Mouse (Mus musculus): ENCODE measurements at regions not wholly inside any gene's neighbourhood (a gene's known extent, or its start where the extent isn't known, plus 50 kb on each side); places are given as distances from the start of the nearest gene placed in this dataset.

GRCm38 (mm10) chr17:83125057-83125456 lies 90.0 kb upstream of the Pkdcc start:
- no peak for DNase-seq (ENCODE audit: extremely low spot score in 1 of 2, low spot score in 1 of 2)

- no peak for DNase-seq (ENCODE audit: extremely low spot score in 1 of 2, low spot score in 1 of 2)
Observed at GRCm38 (mm10) chr17:83127842-83128241, 87.2 kb upstream of the Pkdcc start.

DNA sequence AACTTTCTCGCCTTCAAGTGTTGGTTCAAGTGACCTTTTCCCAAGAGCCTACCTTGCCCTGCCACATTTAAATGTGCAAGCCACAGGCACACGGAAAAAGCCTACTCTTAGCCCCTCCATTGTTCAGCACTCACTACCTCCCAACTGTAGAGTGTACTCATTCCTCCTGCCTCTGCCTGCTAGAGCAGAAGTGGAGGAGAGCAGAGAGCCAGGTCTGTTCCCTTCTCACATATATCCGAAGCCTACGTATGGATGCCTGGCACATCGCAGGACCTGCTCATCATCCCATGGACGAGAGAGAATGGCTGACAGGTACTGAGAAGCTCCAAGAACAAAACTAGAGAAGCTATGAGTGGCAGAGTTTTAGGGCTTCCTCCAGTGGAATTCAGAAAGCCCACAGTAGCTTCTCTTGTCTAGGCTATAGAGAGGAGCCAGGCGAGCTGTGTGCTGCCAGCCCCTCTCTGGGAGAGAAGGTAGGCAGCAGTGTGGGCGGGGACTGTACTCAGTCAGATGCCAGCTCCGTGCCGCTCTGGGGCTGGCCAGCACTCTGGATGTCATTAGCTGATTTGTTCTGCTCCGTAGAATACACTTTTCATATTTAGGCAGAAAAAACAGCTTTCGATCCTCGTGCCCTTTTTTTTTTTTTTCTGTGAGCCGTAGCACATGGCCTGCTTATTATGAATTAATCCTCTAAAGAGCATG lies 86.1 kb upstream of the Pkdcc start:
- peak; percentile 42 to 48 for DNase-seq (ENCODE audit: extremely low spot score in 1 of 2, low spot score in 1 of 2)

- DNase-seq (ENCODE audit: extremely low spot score in 1 of 2, low spot score in 1 of 2): no peak
Observed at GRCm38 (mm10) chr17:83129658-83130057, 85.4 kb upstream of the Pkdcc start.

DNA sequence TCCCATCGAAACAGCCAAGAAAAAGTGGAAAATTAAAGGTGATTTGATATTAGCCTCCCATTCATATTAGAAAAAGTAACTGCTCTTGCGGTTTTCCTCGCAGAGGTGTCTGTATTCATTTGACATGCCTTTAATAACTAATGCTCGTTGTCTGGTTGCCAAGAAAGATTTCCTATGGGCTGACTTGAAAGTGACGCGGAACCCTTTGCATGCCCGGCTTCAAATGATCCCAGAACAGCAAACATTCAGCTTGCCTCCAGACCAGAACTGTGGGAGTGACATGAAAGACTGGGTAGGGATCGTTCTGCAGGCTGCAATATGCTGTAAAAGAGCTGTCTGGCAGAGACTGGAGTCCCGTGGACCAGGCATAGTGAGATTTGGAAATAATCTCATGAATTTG lies 81.9 kb upstream of the Pkdcc start:
- no peak for DNase-seq (ENCODE audit: extremely low spot score in 1 of 2, low spot score in 1 of 2)

DNA sequence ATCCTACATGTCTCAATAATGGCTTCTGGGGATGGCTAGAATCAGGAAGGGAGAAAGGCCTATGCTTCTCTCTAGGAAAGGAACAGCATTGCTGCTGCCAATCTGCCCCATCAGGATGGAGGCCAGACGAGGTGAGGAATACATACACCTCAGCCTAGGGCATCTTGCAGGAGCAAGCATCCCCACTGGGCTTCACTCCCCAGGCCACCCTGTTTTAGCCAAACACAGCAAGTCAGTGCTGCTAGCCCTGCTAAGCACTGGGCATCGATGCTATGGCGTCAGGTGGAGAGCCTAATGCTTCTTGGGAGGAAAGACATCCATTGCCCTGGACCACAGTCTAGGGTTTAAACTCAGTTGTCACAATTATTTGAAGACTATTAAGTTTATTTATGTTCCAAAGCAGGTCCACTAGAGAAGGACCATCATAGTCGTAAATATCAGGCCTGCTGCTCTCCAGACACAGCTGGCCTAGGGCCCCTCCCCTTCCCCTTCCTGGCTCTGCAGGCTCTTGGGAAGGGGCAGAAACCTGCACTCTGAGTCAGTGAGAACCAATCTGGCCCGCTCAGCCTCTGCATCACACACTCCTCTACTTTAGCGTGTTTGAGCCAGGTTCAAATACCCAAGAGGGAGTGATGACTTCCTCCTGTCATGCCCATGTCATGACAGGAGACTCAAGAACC lies 79.5 kb upstream of the Pkdcc start:
- DNase-seq (ENCODE audit: extremely low spot score in 1 of 2, low spot score in 1 of 2): no peak

DNA sequence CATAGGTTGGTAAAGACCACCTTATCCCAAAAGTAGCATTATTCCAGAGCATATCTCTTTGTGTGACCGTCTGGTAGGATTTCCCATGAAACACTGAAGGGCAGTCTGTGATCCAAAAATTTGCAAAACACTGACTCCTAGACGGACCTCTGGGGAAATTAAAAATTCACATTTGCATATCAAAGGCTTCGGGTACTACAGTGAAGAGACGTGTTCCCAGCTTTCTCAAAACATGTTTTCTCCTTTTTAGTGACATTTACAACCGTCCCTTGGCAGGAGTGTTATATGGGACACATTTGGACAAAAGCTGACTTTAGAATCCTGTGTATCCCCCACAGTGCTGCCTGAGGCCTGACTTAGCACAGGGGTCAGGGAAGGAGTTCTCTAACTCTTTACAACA lies 78.8 kb upstream of the Pkdcc start:
- no peak for DNase-seq (ENCODE audit: extremely low spot score in 1 of 2, low spot score in 1 of 2)

GRCm38 (mm10) chr17:83137720-83138119 lies 77.4 kb upstream of the Pkdcc start:
- no peak for DNase-seq (ENCODE audit: extremely low spot score in 1 of 2, low spot score in 1 of 2)

DNA sequence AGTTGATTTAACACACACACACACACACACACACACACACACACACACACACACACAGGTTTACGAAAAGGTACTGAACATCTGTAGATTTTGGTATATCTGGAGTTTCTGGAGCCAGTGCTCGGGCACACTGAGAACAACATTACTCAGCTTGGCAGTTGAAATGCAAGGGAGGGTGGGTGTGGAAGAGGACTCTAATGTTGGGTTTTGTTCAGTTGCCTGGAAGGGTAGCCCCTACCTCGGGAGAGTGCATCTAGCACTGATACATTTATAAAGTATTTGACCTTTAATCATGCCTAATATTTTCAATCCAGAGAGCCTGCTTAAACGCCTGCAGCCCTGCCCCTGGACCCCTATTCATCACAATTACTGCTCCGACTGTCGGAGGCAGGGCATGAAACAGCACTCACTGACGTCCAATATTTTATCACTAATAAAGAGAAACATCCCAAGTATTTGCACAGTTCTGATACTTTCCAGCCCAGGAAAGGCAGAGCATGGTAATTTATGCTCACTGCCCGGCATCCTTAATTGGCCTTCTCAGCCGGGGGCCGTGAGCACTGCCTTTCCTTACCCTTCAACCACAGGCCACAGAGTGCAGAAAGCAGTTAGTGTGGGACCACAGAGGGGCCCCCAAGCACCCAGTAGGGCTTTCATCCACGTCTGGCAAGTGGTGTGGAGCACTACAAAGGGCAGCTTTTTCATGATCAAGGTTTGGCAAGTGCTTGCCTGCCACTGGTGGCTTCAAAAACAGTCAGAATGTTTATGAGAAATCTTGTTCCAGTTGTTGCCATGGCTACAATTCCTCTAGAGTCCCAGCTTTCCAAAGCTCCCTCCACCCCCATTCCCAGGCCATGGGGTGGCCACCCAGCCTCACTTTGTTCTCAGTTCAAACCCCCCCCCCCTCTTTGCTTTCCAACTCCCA lies 76.3 kb upstream of the Pkdcc start:
- DNase-seq (ENCODE audit: extremely low spot score in 1 of 2, low spot score in 1 of 2): no peak

- DNase-seq (ENCODE audit: extremely low spot score in 1 of 2, low spot score in 1 of 2): no peak
Observed at GRCm38 (mm10) chr17:83148371-83148929, 66.6 kb upstream of the Pkdcc start.

GRCm38 (mm10) chr17:83149336-83149735 lies 65.8 kb upstream of the Pkdcc start:
- no peak for DNase-seq (ENCODE audit: extremely low spot score in 1 of 2, low spot score in 1 of 2)

DNA sequence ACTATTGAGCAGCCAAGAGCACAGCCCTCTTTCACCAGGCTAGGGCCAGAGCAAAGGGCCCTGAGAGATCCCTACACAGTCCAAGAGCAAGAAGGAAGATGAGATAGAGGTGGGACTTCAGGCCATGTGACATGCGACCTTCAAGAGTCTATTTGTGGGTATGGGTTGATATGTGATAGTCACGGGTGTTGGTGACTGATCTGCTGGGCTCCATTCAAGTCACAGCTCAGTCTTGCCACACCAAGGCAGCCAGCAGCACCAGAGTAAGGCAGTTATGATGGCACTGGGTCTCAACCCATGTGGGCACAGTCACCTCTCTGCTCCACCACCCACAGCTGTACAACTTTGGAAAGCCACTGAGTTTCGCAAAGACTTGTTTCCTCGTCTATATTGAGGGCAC lies 60.0 kb upstream of the Pkdcc start:
- no peak for DNase-seq (ENCODE audit: extremely low spot score in 1 of 2, low spot score in 1 of 2)

DNA sequence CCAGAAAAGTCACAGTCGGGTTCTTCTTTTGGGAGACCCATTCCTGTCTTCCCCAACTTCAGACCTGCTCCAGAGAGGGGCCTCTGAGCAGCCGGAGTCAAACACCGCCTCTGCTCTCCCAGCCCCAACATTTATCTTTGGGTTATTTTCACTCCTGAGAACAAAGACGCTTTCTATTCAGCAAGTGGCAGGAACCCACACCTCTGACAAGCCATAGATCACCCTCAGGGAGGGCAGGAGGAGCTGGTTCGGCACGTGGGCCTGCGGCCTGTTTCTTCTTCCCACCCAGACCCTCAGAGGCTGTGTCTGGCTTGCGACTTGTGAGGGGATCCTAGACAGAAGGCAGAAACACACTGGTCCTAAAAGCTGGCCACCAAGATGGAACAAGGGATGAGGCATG lies 58.4 kb upstream of the Pkdcc start:
- DNase-seq (ENCODE audit: extremely low spot score in 1 of 2, low spot score in 1 of 2): no peak

GRCm38 (mm10) chr17:83158053-83158452 lies 57.0 kb upstream of the Pkdcc start:
- no peak for DNase-seq (ENCODE audit: extremely low spot score in 1 of 2, low spot score in 1 of 2)

- DNase-seq (ENCODE audit: extremely low spot score in 1 of 2, low spot score in 1 of 2): no peak
Observed at GRCm38 (mm10) chr17:83158652-83159051, 56.4 kb upstream of the Pkdcc start.

DNA sequence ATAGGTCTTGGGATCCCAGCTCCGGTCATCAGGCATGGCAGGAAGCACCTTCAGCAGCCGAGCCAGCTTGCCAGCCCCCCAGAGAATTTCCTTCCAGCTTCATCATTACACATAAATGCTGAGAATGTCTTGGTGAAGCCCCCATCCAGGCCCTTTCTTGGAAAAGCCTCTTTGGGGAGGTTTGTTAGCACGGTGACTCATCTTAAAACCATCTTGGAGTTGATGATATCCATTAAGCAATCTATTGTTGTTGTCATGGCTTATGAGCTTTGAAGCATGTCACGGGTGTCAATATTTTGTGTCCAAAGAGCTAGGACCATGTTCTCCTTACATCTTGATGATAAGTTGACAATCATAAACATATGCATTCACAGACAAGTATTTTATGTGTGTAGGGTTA lies 55.5 kb upstream of the Pkdcc start:
- DNase-seq (ENCODE audit: extremely low spot score in 1 of 2, low spot score in 1 of 2): no peak

DNA sequence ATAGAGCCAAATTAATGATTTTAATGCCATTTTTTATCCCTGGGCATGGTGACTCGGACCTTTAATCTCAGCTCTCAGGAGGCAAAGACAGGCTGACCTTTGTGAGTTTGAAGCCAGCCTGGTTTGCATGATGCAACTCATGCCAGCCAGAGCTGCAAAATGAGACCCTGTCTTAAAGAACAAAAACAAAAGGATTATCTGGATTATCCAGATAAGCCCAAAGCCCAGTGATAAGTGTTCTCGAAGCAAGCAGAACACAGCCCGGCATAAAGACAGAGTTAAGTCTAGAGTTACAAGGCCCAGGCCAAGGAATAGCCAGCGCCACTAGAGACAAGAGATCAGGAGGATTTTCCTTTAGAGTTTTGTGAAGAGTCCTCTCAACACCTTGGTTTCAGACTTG lies 54.8 kb upstream of the Pkdcc start:
- DNase-seq (ENCODE audit: extremely low spot score in 1 of 2, low spot score in 1 of 2): no peak

DNA sequence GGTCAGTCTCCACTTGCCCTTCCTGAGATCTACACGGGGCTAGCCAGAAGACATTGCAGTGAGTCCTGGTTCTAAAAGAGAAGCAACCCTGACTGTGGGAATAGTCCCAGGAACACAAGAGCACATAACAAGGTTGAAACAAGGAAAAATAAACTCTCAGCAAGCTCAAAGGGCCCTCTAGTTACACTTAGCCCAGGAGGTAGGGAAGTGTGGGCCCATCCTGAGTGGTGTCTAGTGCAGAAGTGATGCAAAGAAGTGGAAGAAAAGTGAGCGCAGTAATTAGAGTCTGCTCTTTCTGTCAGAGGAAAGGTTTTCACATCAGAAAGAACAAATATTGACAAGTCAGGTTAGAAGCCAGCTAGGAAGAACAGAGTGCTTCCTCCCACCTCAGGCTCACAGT lies 53.4 kb upstream of the Pkdcc start:
- DNase-seq (ENCODE audit: extremely low spot score in 1 of 2, low spot score in 1 of 2): no peak

DNA sequence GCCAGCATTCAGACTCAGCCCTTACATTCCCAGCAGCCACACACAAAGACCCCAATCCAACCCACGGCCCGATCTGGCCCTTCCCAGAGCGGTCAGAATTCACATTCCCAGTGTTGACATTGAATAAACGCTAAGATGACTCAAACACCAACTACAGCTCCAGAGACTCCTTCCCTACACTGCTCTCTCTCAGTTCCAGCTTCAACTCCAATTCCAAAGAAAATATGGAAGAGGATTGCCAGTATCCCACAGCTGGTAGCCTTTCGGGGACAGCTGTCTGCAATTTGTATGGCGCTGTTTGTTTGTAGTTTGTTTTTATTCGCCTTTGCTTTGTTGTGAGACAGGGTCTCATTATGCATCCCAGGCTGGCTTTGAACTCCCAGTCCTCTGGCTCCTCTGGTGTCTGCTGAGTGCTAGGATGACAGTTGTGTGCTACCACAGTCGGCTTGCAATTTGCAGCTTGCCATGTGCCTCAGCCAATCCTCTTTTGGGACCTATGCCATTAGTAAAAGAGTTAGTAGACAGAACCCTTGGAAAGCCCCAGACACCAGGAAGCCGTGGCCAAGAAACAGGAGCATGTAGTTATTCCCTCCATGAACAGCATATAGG lies 51.0 kb upstream of the Pkdcc start:
- DNase-seq (ENCODE audit: extremely low spot score in 1 of 2, low spot score in 1 of 2): no peak

DNA sequence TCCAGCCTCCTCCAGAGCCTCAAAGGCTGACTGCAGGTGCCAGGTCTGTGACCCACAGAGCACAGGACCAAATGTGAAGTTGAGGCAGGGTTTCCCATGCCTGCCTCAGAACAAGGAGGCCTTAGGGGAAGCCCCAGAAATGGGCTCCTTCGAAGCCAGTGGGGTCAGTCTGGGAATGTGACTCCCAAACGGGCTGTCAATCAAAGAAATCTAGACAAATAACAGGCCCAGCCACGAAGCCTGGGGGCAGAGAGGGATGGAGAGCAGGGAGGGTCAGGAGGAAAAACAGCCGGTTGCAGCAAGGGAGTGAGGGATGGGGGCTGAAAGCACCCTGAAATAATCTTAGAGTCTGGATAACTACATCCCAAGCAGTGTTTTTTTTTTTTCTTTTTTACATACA lies 50.4 kb upstream of the Pkdcc start:
- DNase-seq (ENCODE audit: extremely low spot score in 1 of 2, low spot score in 1 of 2): no peak

DNA sequence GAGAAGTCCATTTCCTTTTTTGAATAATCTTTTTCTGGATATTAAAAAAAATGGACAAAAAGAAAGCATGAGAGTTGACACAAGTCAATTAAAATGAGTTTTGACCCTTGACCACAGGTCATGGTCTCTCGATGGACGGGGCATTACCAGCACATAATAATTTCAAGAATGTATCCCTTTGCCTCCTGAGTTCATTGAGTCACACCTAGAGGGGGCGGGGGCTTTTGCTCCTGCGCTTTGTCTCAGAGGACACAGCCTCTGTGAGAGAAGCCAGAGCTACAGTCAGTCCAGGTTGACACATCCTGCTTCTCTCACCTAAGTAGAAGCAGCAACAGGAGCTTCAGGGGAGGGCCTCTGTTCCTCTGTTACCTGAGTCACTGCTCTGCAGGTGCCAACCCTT lies 50.0 kb upstream of the Pkdcc start:
- DNase-seq (ENCODE audit: extremely low spot score in 1 of 2, low spot score in 1 of 2): no peak

Measured in layer of hippocampus, postnatal 25 days (tissue).